Mouse (Mus musculus): ENCODE measurements around the gene Fam126b.
"Not testable (repeated sequence)": the region's sequence is repeated elsewhere in the genome, so short reads cannot be mapped to it uniquely, and the experiment has no call there.

The Fam126b gene

GRCm38 (mm10) chr1:58579179-58579578, 6.9 kb downstream of the Fam126b start:
- in situ Hi-C loops (cut with MseI, MboI) = no loop called here

- in situ Hi-C loops (cut with MseI, MboI) = no loop called here
These were observed 15.7 kb downstream of the Fam126b start for GRCm38 (mm10) chr1:58570437-58570836.

- in situ Hi-C loops (cut with MseI, MboI) = no loop called here
These were observed 17.5 kb downstream of the Fam126b start for GRCm38 (mm10) chr1:58568456-58569130.

- in situ Hi-C loops (cut with MseI, MboI) = no loop called here
These were observed 19.5 kb downstream of the Fam126b start for GRCm38 (mm10) chr1:58566621-58567020.

- in situ Hi-C loops (cut with MseI, MboI) = no loop called here
These were observed 21.1 kb downstream of the Fam126b start for GRCm38 (mm10) chr1:58564981-58565380.

DNA sequence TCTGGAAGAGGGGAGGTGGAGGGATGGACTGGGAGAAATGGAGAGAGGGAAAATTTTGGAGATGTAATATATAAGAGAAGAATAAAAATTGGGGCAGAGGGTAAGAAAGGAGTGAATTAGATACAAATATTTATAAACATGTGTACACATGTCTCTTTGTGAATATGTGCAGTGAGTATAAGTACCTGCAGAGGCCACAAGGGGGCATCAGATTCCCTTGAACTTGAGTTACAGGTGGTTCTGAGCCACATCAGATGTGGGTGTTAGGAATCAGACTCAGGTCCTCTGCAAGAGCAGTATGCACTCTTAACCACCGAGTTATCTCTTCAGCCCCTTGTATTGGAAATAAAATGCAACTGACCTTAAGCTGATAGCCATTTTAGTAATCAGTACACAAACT, 23.7 kb downstream of the Fam126b start:
- in situ Hi-C loops (cut with MseI, MboI) = no loop called here

DNA sequence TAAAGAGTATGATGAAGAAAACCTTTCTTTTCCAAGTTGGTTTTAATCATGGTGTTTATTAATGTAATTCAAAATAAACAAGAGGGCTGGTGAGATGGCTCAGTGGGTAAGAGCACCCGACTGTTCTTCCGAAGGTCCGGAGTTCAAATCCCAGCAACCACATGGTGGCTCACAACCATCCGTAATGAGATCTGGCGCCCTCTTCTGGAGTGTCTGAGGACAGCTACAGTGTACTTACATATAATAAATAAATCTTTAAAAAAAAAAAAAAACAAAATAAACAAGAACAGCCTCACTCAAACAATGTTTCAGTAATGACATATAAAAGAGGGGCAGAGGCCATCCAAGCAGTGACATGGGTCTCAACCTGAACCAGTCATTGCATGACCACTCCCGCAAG, 25.8 kb downstream of the Fam126b start:
- in situ Hi-C loops (cut with MseI, MboI) = not testable (repeated sequence)

GRCm38 (mm10) chr1:58541386-58541785, 44.7 kb downstream of the Fam126b start:
- in situ Hi-C loops (cut with MseI, MboI) = no loop called here

DNA sequence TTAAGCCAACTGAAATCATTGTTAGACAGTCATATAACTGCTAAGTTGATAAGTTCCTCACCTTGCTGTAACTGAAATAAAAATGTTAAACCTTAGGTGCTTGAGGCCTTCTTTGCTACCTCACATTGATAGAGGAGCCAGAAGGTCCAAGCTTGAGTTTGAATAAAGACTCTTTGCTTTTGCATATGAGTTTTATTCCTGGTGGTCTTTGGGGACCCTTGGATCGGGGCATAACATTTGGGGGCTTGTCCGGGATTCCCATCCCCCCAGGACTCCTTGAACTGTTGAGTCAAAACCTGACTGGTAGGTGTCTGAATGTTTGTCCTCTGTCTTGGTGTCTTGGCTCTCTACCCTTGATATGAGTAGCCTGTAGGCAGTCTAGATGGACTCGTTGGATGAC, 78.9 kb downstream of the Fam126b start:
- in situ Hi-C loops (cut with MseI, MboI) = no loop called here

- in situ Hi-C loops (cut with MseI, MboI) = no loop called here
These were observed 81.4 kb downstream of the Fam126b start, which contains the start of gene Orc2 for GRCm38 (mm10) chr1:58504577-58505254. Gene Orc2 (minus strand): TSS chr1:58505109.

DNA sequence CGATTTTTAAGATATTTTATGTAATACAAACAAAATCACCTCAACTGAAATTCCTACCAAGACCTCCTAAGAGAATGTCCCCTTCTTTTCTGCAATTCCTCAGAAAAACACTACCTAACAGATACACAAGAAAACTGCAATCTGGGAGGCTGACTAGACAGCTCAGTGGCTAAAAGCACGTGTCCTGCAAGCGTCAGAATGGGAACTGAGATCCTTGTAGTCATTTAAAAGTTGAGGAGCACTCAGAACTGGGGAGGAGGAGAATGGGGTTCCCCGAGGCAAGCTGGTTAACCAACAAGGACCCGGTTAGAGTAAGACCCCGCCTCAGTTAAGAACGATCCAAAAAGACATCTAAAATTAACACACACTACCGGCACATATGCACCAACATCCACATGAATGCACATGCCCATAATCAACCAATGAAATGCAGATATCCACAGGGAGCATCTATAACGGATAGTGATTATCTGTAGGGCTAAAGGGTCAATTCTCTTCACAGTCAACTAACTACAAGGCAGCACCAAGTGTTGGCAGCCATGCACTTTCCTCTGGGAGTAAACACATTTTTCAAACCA, 82.2 kb downstream of the Fam126b start:
- in situ Hi-C loops (cut with MseI, MboI) = no loop called here

GRCm38 (mm10) chr1:58503134-58503533, 83.0 kb downstream of the Fam126b start:
- in situ Hi-C loops (cut with MseI, MboI) = no loop called here

- in situ Hi-C loops (cut with MseI, MboI) = no loop called here
These were observed 87.4 kb downstream of the Fam126b start for GRCm38 (mm10) chr1:58498758-58499157.

DNA sequence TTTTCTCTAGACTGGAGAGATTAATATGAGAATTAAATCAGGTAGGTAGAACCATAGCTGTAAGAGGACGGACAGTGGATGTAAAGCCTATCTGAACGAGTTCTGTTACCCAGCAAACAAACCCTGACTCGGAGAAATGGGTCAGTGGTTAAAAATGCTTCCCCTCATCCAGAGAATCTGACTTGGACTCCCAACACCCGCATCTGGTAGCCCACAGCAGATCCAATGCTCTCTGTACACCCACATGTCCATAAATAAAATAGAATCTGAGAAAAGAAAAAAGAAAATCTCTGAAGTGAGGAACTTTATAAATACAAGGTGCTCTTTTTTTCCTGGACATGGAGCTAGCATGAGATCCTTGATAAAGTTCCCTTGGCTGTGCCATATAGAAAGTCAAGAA, 88.4 kb downstream of the Fam126b start:
- in situ Hi-C loops (cut with MseI, MboI) = no loop called here

DNA sequence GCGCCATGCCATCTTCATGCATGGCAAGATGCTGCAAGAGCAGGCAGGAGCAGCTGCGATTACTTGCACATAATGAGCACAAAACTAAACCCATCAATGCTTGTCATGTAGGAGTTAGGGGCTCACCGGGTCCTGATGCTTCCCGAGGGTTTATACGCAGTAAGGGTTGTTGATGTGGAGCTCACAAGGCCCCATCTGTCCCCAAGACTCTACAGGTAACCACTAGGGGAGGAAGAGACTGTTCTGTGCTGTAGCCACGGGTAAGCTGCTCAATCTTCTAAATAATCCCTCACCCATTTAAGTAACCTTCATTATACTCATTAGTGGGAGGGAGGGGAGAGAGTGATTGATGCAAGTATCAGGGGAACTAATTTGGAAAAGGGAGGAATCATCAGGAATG, 90.5 kb downstream of the Fam126b start:
- in situ Hi-C loops (cut with MseI, MboI) = no loop called here

DNA sequence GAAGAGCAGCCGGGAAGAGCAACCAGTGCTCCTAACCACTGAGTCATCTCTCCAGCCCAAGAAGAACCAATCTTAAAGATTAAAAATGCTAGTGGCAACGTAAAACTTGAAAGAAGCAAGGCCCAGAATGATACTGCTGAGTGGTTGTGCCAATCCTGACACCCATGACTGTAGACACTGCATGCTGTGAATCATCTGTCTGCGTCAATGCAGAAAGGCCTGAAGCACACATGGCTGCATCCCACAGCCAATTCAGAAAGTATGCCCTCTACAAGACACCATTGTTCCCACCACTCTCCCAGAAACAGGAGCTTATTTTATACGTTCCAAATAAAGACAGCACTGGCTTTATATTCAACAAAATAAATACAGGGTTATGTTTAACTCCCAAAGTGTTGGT, 103.5 kb downstream of the Fam126b start:
- in situ Hi-C loops (cut with MseI, MboI) = no loop called here

- in situ Hi-C loops (cut with MseI, MboI) = no loop called here
These were observed 110.5 kb downstream of the Fam126b start for GRCm38 (mm10) chr1:58475662-58476061.

All from mouse trophoblast stem cell (cell line).